Mouse (Mus musculus): ENCODE data around the gene Tgoln1. TPM values are rescaled to one million over a fixed set of nuclear protein-coding genes. Genes with fewer than 3 reads are reported as not detected.

Tgoln1 gene
- polyA plus RNA-seq, 1 experiment from 2014 or later: 44.1 TPM

Other genes starting within 250 kb of the Tgoln1 start
- 13.4 and 16.3 TPM in 2 replicates for gene Vamp5, start 236.5 kb downstream of the Tgoln1 start, polyA plus RNA-seq (2014; fragmentation: Nextera tagmentation; extraction: Ambion mirVana)
- 38.5 and 45.2 TPM in 2 replicates for gene Vamp8, start 226.3 kb downstream of the Tgoln1 start, polyA plus RNA-seq (2014; fragmentation: Nextera tagmentation; extraction: Ambion mirVana)
- gene Ggcx, start 202.7 kb downstream of the Tgoln1 start, polyA plus RNA-seq (2014; fragmentation: Nextera tagmentation; extraction: Ambion mirVana): 11.2 and 14.7 TPM in 2 replicates
- gene Mat2a, start 177.4 kb downstream of the Tgoln1 start, polyA plus RNA-seq (2014; fragmentation: Nextera tagmentation; extraction: Ambion mirVana): 449 TPM in 2 replicates
- not detected in 2 replicates for gene Sh2d6, start 95.3 kb downstream of the Tgoln1 start, polyA plus RNA-seq (2014; fragmentation: Nextera tagmentation; extraction: Ambion mirVana)
- gene Capg, start 72.6 kb downstream of the Tgoln1 start, polyA plus RNA-seq (2014; fragmentation: Nextera tagmentation; extraction: Ambion mirVana): 10.1 and 10.2 TPM in 2 replicates
- 16.5 and 17.0 TPM in 2 replicates for gene Elmod3, start 18.6 kb downstream of the Tgoln1 start, polyA plus RNA-seq (2014; fragmentation: Nextera tagmentation; extraction: Ambion mirVana)
- 7.1 and 7.7 TPM in 2 replicates for gene Retsat, start 18.5 kb downstream of the Tgoln1 start, polyA plus RNA-seq (2014; fragmentation: Nextera tagmentation; extraction: Ambion mirVana)
- 21.8 and 23.1 TPM in 2 replicates for gene Tcf7l1, start 172.3 kb upstream of the Tgoln1 start, polyA plus RNA-seq (2014; fragmentation: Nextera tagmentation; extraction: Ambion mirVana)